Mouse (Mus musculus) stomach, embryonic 16.5 days (tissue): Measurements from ENCODE around the gene Hal. TPM values are rescaled to one million over a fixed set of nuclear protein-coding genes. Genes with fewer than 3 reads are reported as not detected.

Source experiments
- ATAC-seq: fragments of 200-750 bp; cut with Nextera tagmentation; 2 replicates; pipeline ENCODE4 v1.8.0; 2017; ENCODE audit warnings: moderate number of reproducible peaks, moderate TSS enrichment; ENCODE audit not compliant: insufficient read depth, low FRiP score
- H3K27ac ChIP-seq: fragments of 300-500 bp; sonication (generic); 2 replicates; pipeline ENCODE4 v1.5.1; 2014; ENCODE audit warnings: low read length
- H3K27me3 ChIP-seq: fragments of 300-500 bp; sonication (generic); 2 replicates; pipeline ENCODE4 v1.6.1; 2014; ENCODE audit warnings: low read length, control low read depth, mixed read lengths; ENCODE audit not compliant: control insufficient read depth, insufficient read depth
- H3K36me3 ChIP-seq: fragments of 300-500 bp; sonication (generic); 2 replicates; pipeline ENCODE4 v1.6.1; 2014; ENCODE audit warnings: low read length; ENCODE audit not compliant: control insufficient read depth, insufficient read depth
- H3K4me1 ChIP-seq: fragments of 300-500 bp; sonication (generic); 2 replicates; pipeline ENCODE4 v1.6.1; 2014; ENCODE audit warnings: low read length, control low read depth, mixed read lengths; ENCODE audit not compliant: control insufficient read depth, insufficient read depth
- H3K4me2 ChIP-seq: fragments of 300-500 bp; sonication (generic); 2 replicates; pipeline ENCODE4 v1.6.1; 2014; ENCODE audit warnings: low read depth, low read length, mixed read lengths
- H3K4me3 ChIP-seq: fragments of 300-500 bp; sonication (generic); replicated peaks from 2 replicates; pipeline ENCODE4 v1.5.1; 2014; ENCODE audit warnings: mild to moderate bottlenecking, low read length
- H3K9ac ChIP-seq: fragments of 300-500 bp; sonication (generic); 2 replicates; pipeline ENCODE4 v1.6.1; 2014; ENCODE audit warnings: low read length
- H3K9me3 ChIP-seq: fragments of 300-500 bp; sonication (generic); replicated peaks from 2 replicates; pipeline ENCODE4 v1.6.1; 2016; ENCODE audit warnings: low read length, control low read depth; ENCODE audit not compliant: control insufficient read depth
- WGBS: fragments of 180-500 bp; shearing (Covaris S2); extraction: QIAGEN DNeasy Blood & Tissue Kit; methylation state at CpG from one replicate; pipeline ENCODE4 v1.1.7; 2014; 5-methylcytosine and 5-hydroxymethylcytosine counted together
- polyA plus RNA-seq: library from polyadenylated mRNA; unstranded; fragments of >200 nt; fragmentation: Nextera tagmentation; extraction: Ambion mirVana; gene quantifications from 2 replicates; pipeline ENCODE4 v1.2.1, GENCODE M21; 2015

Hal gene
- polyA plus RNA-seq, 1 experiment from 2014 or later, result 3.0 TPM

DNA sequence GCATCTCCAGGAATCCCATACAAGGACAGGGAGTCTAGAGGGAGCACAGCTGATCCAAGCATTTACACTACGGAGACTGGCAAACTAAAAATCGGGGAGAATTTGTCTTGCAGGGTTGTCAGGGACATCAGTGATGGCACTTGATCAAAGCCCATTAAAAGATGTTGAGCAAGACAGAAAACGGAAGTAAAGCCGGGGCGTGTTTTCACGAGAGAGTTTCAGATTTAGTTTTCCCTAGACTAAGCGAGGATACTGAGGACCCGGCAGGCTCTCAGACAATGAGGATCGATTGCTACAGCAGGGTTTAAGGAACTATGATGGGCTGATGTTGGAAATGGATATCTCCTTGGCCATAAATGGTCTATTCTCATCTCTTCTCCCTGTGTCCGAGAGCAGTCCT is 78.5 kb downstream of the Hal start:
- Histone ChIP-seq H3K9ac (no peak overlapping the region), H3K4me3 (no peak overlapping the region), H3K4me1 (no peaks in the 10 kb centered on the region), H3K27ac (no peak overlapping the region), H3K27me3 (no peaks in the 10 kb centered on the region), H3K4me2 (no peak overlapping the region), H3K36me3 (no peaks in the 10 kb centered on the region), H3K9me3 (no peaks in the 10 kb centered on the region)
- WGBS, result 85% methylated on average over 10 of the region's 10 CpGs
- no peak for ATAC-seq

DNA sequence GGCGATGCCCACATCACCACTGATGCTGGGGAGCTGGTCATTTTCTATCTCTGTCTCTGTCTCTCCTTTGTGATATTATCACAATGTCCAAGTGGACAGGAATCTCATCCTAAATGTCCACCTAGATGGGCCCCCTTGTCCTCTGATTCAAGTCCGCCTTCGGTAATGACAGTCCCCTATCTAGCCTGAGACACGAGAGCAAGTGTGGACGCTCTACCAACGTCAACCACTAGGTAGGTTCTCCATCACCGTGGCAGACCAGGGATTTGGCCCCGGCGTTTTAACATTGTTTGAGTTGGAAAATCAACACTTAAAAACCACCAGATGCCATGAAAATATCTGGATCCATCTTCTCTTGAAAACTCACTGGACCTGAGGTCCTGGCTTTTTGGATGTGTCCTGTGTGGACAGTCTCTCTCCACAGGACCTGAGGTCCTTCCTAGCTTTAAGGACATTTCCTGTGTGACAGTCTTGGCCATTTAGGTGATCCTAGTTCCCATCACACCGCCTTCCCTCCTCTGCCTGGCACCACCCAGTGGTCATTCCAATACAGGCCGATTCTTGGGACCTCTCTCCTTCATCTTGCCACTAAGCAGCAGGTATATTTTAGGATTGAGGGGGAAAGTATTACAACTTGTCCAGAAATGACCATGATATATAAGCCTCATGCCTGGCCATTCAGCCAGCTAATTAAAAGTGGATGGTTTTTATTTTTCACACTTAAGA is 79.4 kb downstream of the Hal start:
- H3K36me3 ChIP-seq, result no peaks in the 10 kb centered on the region
- no peak overlapping the region for H3K9ac ChIP-seq
- no peak overlapping the region for H3K27ac ChIP-seq
- H3K27me3 ChIP-seq, result no peaks in the 10 kb centered on the region
- ATAC-seq, result no peak
- no peaks in the 10 kb centered on the region for H3K4me1 ChIP-seq
- H3K9me3 ChIP-seq, result no peaks in the 10 kb centered on the region
- H3K4me2 ChIP-seq, result no peak overlapping the region
- H3K4me3 ChIP-seq, result no peak overlapping the region
- 84% methylated on average over 11 of the region's 11 CpGs for WGBS

DNA sequence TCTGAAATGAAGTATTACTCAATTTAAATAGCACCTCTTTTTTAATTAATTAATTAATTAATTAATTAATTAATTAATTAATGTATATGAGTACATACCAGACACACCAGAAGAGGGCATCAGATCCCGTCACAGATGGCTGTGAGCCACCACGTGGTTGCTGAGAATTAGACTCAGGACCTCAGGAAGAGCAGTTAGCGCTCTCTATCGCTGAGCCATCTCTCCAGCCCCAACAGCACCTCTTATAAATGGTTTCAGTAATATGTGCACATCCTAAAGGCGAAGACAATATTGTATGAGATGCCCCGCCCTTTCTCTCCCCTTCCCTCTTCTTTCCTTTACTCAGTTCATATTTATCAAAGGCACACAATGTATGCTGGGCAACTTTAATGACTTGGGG is 80.1 kb downstream of the Hal start:
- Histone ChIP-seq H3K4me2 (no peak overlapping the region), H3K9ac (no peak overlapping the region), H3K4me1 (no peaks in the 10 kb centered on the region), H3K36me3 (no peaks in the 10 kb centered on the region), H3K9me3 (no peaks in the 10 kb centered on the region), H3K4me3 (no peak overlapping the region), H3K27me3 (no peaks in the 10 kb centered on the region), H3K27ac (no peak overlapping the region)
- WGBS, result 82% methylated on average over 6 of the region's 6 CpGs
- ATAC-seq, result no peak

Other genes starting within 250 kb of the Hal start
- 19.1 and 23.6 TPM in 2 replicates for gene Elk3, start 177.6 kb upstream of the Hal start, polyA plus RNA-seq
- gene Lta4h, start 35.4 kb upstream of the Hal start, polyA plus RNA-seq, result 219 and 220 TPM in 2 replicates
- gene Amdhd1, start 51.3 kb downstream of the Hal start, polyA plus RNA-seq, result 1.3 and 1.7 TPM in 2 replicates
- 0.25 and 0.35 TPM in 2 replicates for gene Ccdc38, start 51.9 kb downstream of the Hal start, polyA plus RNA-seq
- gene Snrpf, start 100.9 kb downstream of the Hal start, polyA plus RNA-seq, result 83.3 and 93.2 TPM in 2 replicates
- gene Ntn4, start 151.9 kb downstream of the Hal start, polyA plus RNA-seq, result 0.39 and 0.74 TPM in 2 replicates